Mouse (Mus musculus) liver, postnatal 0 days (tissue): ENCODE measurements around the gene Ddr1.

ENCODE experiments used
- CTCF ChIP-seq: sonication (generic); IDR thresholded peaks from 2 replicates; pipeline ENCODE4 v1.5.1; 2016; ENCODE audit warnings: antibody characterized with exemption, low read depth
- EP300 ChIP-seq: IDR thresholded peaks from 2 replicates; pipeline ENCODE4 v1.6.1; 2016; ENCODE audit warnings: antibody characterized with exemption, low read depth, mild to moderate bottlenecking

GRCm38 (mm10) chr17:35742948-35743347 is 38.5 kb upstream of the Ddr1 start:
- TF ChIP-seq CTCF (no peak), EP300 (peak; percentile 96)
